Mouse (Mus musculus) CH12F3 (cell line): ENCODE measurements around the gene Ackr4.

ENCODE experiments used
- in situ Hi-C: fragments of 300-500 bp; cut with MboI; formaldehyde crosslinking; loops from 2 replicates; pipeline ENCODE4 v1.14.3; 2020; ENCODE audit warnings: low sequenced_read_pairs

Gene Ackr4

GRCm38 (mm10) chr9:104107482-104107881 lies 19.3 kb downstream of the Ackr4 start:
- in situ Hi-C loops = no loop called here

GRCm38 (mm10) chr9:104106930-104107329 lies 19.8 kb downstream of the Ackr4 start:
- in situ Hi-C loops = no loop called here

GRCm38 (mm10) chr9:104104986-104105385 lies 21.7 kb downstream of the Ackr4 start:
- in situ Hi-C loops = no loop called here

- in situ Hi-C loops = no loop called here
Measured at GRCm38 (mm10) chr9:104102901-104103300, 23.8 kb downstream of the Ackr4 start.

- in situ Hi-C loops = no loop called here
Measured at GRCm38 (mm10) chr9:104102301-104102700, 24.4 kb downstream of the Ackr4 start.

- in situ Hi-C loops = no loop called here
Measured at GRCm38 (mm10) chr9:104101458-104101857, 25.3 kb downstream of the Ackr4 start.

- in situ Hi-C loops = no loop called here
Measured at GRCm38 (mm10) chr9:104100822-104101221, 25.9 kb downstream of the Ackr4 start.

GRCm38 (mm10) chr9:104099060-104099459 lies 27.7 kb downstream of the Ackr4 start:
- in situ Hi-C loops = no loop called here

GRCm38 (mm10) chr9:104098256-104098655 lies 28.5 kb downstream of the Ackr4 start:
- in situ Hi-C loops = no loop called here

GRCm38 (mm10) chr9:104092945-104093344 lies 33.8 kb downstream of the Ackr4 start:
- in situ Hi-C loops = no loop called here

- in situ Hi-C loops = no loop called here
Measured at GRCm38 (mm10) chr9:104088555-104088954, 38.2 kb downstream of the Ackr4 start.

GRCm38 (mm10) chr9:104085730-104086429 lies 40.9 kb downstream of the Ackr4 start:
- in situ Hi-C loops = no loop called here

GRCm38 (mm10) chr9:104080038-104080437 lies 46.7 kb downstream of the Ackr4 start:
- in situ Hi-C loops = no loop called here

GRCm38 (mm10) chr9:104079379-104079778 lies 47.4 kb downstream of the Ackr4 start:
- in situ Hi-C loops = no loop called here

- in situ Hi-C loops = no loop called here
Measured at GRCm38 (mm10) chr9:104078780-104079179, 48.0 kb downstream of the Ackr4 start.

GRCm38 (mm10) chr9:104075808-104076207 lies 50.9 kb downstream of the Ackr4 start:
- in situ Hi-C loops = no loop called here

- in situ Hi-C loops = no loop called here
Measured at GRCm38 (mm10) chr9:104070863-104071604, 55.7 kb downstream of the Ackr4 start.

- in situ Hi-C loops = no loop called here
Measured at GRCm38 (mm10) chr9:104070241-104070640, 56.5 kb downstream of the Ackr4 start.

GRCm38 (mm10) chr9:104064571-104064970 lies 62.2 kb downstream of the Ackr4 start:
- in situ Hi-C loops = no loop called here

- in situ Hi-C loops = no loop called here
Measured at GRCm38 (mm10) chr9:104063244-104063961, 63.3 kb downstream of the Ackr4 start, which contains the start of gene Acad11. Gene Acad11, plus strand, starts transcription at chr9:104063377.

GRCm38 (mm10) chr9:104062430-104063243 lies 64.1 kb downstream of the Ackr4 start, which contains the start of gene Uba5:
Gene Uba5, minus strand, starts transcription at chr9:104063134.
- in situ Hi-C loops = no loop called here
